Mouse (Mus musculus) 416B (cell line): Measurements from ENCODE around the gene Ncor2.

Experiments
- DNase-seq: peaks from one replicate; pipeline ENCODE4 v3.0.0; 2011; ENCODE audit warnings: low read depth

The Ncor2 gene

DNA sequence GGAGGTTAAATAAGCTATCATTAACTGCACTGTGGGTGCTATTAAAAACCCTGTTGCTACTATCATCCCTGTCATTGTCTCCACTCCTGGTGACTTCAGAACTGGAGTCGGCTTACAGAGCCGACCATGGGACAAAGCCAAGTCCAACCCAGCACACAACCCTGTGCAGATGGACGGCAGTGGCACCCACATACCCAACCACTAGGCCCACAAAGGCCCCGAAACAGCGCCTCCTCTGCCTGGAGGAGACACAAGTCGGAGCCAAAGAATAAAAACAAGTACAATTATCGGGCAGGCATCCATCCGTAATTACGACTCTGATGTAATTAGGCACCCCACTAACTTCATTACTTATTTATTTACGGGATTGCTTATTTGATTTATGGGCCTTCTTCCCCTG is 30.8 kb downstream of the Ncor2 start:
- no peak for DNase-seq

DNA sequence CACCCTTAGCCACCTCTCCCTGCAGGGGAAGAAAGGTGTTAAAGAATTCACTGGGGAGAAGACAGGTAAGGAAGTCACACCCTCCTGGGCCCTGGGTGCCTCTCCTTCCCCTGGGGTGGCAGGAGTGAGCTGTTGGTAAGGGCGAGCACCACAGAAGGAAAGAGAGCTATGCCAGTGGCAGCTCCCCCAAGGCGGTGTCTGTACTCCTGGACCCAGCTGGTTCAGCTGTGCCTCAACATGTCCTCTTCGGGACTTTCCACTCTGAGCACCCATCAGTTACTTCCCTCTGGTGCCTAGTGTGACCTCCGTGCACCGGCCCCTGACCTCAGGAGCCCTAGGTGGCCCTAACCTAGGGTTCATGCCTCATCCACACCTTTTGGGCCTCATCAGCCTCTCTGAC is 31.9 kb downstream of the Ncor2 start:
- DNase-seq: no peak

DNA sequence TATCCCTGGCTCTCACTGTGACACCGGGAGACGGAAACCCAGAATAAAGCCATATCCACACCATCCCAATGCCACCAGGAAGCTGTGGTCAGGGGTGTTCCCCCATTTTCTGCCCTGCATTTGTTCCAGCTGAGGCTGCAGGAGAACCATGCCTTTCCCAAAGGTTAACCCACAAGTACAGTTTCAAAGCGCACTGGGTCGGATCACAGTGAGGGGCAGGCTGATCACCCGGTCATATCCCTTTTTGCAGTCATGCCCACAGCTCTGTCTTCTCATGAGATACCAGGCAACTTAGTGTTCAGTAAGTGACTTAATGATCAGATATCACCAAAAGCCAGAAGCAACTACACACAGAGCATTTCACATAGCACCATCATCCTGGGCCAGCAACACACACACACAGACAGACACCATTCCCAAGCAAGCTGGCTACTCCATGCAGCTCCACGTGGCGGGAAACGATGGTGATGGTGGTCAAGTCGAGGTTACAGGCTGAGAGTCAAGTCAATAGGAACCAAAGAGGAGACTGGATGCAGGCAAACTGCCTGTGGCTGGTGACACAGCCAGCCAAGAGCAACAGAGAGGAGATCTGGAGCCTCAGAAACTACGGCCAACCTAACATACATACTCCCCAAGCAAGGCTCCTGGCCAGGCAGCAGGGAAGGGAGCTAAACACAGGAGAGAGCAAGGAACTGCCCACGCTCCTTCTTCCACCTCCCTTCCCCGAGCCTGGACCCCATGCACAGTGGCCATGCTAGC is 35.7 kb downstream of the Ncor2 start:
- no peak for DNase-seq

DNA sequence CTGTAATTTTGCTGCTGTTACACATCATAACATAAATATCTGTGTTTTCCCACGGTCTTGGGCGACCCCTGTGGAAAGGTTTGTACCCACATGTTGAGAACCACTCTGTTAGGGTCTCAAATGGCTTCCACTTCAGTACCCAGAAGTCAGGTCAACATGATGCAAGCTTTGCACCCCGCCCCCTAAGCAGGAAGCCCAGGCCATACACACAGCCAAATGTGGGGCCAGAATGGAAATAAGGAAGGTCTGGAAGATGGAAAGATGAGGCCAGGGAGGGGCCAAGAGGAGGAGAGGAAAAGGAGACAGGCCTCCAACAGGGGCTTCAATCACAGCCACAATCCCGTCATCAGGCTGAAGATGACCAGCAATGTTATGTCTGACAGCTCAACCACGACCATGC is 37.1 kb downstream of the Ncor2 start:
- peak; percentile 64 for DNase-seq

DNA sequence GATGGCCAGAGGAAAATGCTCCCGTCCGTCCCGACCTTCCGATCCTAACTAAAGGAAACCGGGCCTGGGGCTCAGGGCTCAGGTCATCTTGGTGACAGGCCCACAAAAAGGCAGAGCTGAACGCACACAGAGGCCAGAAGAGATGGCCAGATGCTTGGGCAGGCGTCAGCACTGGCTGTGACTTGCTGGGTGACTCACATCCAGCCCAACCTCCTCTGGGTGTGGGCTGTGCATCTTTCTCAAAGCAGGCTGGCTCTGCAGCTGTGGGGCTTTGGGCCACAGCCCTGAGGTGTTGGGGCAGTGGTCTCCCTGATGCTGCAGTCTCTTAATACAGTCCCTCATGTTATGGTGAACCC is 37.5 kb downstream of the Ncor2 start:
- peak; percentile 90 for DNase-seq

DNA sequence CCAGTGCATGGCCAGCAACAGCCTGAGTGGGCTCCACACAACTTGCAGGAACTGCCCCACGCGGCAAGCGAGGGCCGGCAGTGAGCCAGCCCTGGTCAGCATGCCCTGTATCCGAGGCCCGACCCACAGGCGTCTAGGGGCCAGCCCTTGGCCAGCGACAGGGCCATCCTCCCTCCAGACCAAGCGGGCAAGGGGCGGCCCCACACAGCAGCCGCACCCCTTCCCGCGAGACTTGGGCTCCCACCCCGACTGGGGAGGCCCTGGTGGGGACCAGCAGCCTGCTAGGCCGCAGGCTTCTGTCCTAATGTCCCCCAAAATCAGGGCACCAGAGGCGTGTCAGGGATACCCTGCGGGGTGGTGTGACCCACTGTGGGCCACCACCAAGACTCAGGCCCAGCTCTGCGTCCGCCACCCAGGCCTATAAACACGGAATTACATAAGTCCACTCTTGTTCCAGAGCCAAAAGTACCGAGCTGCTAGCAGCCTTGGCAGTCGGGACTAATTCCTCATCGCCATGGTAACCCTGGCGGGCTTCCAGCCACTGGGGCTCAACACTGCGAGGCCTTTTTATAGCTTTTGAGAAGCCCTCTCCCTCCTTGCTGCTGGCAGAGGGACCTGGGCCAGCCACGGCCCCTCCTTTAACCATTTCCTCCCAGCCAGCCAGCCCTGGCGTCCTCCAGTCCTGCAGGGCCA is 38.0 kb downstream of the Ncor2 start:
- peak; percentile 95 for DNase-seq

DNA sequence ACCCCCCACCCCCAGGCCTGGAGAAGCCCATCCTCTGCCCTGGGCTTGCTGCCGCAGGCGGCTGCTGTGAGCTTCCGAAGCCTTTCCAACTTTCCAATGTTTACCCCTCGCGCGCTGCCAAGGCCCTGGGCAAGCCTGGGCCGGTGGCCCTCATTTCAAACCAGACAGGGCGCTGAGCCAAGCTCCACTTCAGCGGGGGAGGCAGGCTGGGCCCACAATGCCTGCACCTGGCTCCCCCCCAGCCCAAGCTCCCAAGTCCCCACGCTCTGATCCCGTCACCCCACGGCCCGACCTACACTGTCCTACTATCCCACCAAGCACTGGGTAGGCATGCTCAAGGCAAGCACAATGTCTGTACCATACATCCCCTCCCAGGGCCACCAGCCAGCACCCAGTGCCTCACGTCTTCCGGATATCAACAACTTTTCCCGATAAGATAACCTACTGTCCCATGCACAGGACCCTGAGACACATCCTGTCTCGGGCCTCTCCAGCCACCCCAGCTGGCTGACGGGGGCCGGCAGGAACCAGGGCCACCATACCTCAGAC is 38.8 kb downstream of the Ncor2 start:
- DNase-seq: peak; percentile 51

DNA sequence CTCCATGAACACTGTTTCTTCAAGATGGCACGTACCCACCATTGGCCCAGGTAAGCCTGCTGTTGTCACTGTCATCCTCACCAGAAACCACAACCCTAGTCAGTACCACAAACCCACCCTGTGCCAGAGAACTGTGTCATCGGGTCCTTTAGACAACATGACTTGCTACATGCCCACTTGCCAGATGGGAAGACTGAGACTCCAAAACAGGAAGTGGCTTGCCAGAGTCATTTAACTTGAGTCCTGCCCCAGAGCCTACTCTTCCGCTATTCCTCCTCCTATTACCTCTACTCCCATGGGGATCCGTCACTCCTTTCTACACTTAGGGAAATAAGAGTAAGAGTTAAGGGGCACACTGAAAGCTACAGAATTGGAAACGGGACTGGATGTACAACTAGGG is 39.4 kb downstream of the Ncor2 start:
- peak; percentile 61 for DNase-seq

DNA sequence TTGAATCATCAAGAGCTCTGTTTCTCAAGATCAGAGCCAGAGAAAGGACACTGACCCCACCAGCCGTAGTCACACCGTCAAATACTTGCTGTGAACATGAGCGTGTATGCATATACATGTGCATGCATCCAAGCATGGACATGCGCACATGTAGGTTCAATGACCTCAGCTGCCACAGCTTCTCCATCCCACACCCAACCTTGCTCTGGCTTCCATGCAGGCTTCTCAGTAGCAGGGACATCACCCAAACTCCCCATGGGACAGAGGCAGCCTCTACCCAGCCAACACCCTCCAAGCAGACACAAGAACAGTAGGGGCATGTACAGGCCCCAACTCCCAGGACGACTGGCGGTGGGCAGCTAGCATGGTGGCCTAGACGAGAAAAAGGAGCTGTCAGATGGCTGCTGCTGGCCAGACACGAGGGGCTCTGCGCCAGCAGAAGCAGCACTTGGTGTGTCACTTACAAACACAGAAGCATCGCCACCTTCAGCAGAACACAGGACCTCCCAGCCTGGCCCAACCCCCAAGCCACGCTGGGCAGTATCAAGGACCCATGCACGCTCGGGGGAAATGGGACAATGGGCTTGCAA is 40.1 kb downstream of the Ncor2 start:
- no peak for DNase-seq

DNA sequence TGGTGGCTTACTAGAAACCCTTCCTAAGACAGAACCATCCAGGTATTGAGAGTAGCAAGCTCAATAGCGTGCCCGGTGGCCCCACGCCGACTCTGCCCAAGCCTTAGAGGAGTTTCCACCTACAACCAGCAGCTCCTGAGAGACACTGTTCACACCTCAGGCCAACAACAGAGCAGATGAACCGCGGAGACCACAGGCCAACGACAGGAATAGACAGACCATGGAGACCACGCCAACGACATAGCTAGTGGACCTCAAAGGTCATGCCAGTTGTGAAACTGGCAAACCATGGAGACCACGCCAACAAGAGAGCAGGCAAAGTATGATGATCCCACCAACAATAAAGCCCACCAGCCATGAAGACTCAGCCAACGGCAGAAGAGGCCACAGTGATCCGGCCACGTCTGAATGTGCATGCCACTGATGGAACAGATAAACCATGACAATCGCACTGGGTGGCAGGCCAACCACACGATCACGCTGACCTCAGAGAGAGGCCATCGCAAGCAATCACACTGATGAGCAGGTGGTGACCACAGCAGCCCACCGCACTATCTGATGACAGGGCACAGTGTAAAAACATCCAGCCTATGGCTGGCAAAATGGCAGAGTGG is 41.2 kb downstream of the Ncor2 start:
- DNase-seq: peak; percentile 25

DNA sequence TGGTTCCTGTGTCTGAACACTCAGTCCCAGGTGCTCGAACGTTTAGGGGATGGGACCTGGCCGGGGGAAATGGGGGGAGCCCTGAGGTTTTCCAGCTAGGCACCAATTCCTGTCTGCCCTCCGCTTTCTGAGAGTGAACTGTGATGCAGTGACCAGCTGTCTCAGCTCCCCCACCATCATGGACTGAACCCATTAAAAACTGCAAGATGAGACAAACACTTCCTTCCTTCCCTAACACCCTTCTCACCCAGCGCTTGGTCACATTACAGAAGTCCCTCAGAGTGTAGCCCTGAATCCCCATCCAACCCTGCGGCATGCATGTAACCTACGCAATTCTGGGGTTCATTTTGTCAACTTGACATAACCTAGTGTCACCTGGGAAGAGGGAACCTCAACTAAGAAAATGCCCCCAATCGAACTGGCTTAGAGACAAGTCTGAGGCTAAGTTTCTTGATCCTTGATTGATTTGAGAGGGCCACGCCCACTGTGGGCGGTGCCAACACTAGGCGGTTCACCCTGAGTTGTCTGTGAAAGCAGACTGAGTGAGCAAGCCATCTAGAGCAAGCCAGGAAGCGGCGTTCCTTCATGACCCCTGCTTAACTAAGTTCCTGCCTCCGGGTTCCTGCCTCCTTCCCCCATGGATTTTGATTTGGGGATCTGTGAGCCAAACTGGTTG is 41.9 kb downstream of the Ncor2 start:
- peak; percentile 63 for DNase-seq

DNA sequence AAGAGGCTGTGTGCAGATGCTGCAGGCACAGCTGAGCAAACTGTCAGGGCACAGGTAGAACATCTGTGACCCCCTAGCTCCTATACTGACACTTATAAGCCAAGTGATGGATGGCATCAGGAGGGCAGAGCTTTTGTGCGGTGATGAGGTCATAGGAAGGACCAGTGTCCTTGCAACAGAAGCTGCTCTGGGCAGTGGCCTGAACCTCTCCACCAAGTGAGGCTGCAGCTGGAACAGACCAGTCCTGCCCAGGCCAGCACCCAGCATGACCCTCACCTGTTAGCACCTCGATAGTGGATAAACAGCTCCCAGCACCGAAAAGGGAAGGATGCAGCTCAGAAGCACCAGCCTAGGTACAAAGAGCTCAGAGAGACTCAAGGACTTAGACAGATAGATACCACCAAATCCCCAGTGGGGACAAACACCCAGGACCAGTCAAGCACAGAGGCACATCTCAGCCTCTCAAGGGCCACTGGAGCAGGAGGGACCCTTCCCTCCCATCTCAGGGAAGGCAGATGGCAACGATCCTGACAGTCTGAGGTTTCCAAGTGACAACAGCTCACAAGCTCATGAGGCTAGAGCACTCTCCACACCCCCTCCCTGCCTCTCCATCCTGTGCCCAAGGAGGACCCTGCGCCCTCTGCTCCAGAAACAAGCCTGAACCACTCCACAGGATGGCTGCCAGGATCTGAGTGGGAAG is 42.6 kb downstream of the Ncor2 start:
- DNase-seq: no peak

DNA sequence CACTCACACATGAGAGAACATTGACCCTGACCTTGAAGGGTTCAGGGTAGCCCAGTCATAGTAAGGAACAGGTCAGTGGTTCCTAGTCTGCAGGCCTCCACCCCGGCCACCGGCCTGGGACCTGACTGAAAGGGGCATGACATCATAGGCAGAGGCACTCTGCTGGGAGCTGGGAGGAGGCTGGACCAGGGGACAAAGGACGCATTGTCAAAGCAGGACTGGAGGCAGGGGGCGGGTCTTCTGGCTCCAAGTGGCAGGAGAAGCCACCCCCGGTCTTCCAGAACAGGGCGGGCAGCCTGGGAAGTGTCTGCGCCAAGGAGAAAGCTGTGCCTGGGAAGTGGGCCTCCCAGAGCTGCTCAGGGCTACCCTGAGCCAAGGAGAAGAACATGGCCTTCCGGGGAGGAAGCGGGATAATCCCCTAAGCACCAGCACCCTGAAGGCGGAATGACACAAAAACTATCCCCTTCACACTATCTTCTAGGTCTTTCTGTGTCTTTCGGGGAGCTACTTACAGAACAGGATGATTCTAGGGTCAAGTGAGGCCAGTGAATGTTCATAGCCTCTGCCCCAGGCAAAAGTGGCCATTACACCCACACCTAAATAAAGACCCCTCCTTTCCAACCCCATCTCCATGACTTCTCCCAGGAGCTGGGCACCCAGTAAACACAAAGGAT is 44.1 kb downstream of the Ncor2 start:
- DNase-seq: peak; percentile 21

DNA sequence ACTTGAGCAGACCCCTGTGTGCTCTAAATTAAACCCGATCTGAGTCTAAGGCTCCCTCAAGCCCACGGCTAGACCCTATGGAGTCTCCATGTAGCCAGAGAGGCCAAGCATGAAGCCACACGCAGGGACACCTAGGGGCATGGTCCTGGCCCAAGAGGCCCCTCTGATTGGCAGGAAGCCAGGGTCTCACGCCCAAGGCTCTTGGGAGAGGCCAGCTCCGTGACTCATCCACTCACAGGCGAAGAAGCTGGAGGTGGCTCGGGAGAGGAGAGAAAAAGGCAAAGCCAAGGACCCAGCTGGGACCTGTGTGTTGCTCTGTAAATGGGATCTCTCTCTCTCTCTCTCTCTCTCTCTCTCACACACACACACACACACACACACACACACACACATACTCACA is 44.6 kb downstream of the Ncor2 start:
- no peak for DNase-seq

DNA sequence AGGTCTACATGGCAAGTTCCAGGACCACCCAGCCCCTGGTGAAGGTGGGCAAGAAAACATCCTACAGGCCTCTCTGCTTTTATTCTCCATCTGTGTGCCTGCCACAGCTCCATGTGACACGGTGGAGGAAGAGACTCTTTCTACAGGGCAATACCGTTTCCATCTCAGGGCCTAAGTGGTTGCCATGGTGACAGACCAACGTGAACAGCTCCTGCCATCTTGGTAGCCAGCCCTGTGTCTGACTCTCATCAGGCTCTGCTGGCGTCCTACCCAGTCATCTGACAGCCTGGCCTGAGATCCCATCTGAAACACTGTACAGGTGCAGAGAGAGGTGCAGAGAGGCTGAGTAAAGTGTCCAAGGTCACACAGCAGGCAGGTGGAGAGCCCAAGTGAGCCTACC is 45.4 kb downstream of the Ncor2 start:
- DNase-seq: no peak

DNA sequence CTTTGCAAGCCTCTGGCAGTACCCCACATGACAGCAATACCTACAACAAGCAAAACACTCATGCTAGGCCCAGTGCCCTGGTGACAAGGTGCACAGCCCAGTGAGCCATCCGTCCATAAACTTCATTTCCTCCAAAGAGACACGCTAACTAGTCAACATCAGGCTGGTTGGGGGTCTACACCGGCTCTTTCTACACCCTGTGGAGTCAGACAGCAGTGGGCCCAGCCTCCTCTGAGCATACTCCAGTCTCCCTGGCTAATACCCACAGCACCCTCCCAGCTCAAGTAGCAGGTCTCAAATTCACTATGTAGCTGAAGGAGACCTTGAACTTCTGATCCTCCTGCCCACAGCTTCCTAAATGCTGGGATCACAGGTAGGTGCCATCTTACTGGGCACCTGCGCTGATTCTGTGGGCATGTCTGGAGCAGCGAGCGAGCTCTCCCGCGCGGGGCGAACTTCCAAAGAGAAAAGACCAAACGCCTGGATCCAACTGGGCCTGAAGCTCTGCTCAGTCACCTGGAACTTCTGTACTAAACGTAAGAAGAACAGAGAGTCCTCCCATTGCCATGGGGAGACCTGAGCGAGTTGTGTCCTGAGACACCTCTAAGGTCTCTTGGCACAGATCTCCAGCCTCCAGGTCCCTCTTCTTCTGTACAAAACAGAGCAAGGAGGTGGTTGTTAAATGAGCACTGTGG is 46.3 kb downstream of the Ncor2 start:
- DNase-seq: no peak

DNA sequence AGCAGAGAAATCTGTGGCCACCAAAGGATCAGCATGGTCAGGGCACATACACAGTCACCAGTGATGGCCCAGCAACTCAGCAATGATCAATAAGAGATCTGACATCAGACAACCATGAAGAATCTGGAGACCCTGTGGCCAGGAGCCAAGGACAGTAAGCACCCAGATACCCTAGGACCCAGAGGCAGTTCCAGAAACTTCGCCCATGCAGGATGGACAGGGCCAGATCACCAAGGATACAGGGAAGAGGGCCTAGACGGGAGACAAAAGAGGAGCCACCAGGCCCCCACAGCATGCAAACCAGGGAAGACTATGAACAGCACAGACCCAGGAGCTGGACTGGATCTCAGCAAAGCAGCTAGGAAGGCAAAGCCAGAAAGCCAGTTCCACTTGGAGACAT is 47.0 kb downstream of the Ncor2 start:
- no peak for DNase-seq

DNA sequence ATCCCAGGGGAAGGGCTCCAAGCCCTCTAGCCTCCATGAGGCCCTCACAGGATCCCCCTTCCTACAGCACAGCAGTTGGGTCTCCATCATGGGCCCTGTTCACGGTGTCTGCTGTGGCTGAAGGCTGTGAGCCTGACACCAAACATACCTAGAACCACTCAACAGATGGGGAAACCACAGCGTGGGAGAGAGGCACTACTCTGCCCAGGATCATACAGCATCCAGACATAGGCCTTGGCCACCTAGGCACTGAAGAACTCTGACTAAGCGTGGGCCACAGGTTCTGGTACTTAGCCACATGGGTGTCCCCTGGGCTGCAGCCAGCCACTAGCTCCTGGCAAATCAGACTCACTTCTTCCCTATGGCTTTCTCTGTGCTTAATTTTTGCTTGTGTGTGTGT is 48.6 kb downstream of the Ncor2 start:
- DNase-seq: no peak

DNA sequence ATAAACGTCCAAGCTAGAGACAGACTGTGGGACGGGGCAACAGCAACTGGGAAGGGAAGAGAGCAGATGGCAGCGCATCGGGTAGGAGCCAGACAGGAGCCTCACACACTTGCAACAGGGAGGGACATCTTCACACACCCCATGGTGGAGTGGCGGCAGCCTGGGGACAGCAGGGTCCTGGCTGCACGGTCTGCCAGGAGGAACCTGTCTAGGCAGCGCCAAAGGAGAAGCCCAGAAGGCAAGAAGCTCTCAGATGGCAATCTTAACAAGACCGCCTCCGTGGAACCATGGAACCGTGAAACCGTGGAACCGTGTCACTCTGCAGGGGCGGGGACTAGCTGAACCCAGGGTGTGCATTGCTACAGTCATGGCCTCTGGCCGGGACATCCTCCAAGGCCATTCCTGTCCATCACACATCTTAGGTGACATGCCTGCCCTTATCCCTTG is 50.1 kb downstream of the Ncor2 start:
- no peak for DNase-seq

DNA sequence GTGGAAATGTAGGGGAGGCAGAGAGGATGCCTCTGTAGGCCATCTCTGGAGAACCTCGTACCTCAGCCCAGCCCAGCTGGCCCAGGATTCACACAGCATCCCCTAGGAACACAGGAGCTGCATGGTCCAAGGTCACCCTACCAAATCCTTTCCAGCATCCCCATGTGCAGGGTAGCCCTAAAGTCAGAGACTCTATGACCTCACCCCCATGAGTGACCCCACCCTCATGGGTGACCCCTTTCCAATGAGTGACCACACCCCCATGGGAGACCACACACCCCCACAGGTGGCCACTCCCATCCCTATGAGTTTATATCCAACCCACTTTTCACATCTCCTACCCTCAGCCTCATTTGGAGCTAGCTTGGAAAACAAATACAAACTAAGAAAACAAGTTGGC is 51.1 kb downstream of the Ncor2 start:
- DNase-seq: no peak
